Mouse (Mus musculus) embryonic facial prominence, embryonic 13.5 days (tissue): ENCODE measurements around the gene Ndufa11. TPM values are rescaled to one million over a fixed set of nuclear protein-coding genes. Genes with fewer than 3 reads are reported as not detected.
A peak's percentile ranks its signal among the peaks of the same experiment; 100 is the strongest.

ENCODE experiments used
- ATAC-seq: fragments of 200-750 bp; cut with Nextera tagmentation; 2 replicates; pipeline ENCODE4 v1.8.0; 2017; ENCODE audit warnings: low read depth; ENCODE audit not compliant: insufficient number of reproducible peaks, insufficient read depth, low FRiP score, low TSS enrichment
- H3K27ac ChIP-seq: fragments of 300-500 bp; sonication (generic); 2 replicates; pipeline ENCODE4 v1.5.1; 2015; ENCODE audit warnings: moderate library complexity, mild to moderate bottlenecking, inconsistent platforms
- H3K27me3 ChIP-seq: fragments of 300-500 bp; sonication (generic); 2 replicates; pipeline ENCODE4 v1.6.1; 2015; ENCODE audit warnings: mild to moderate bottlenecking, inconsistent platforms
- H3K36me3 ChIP-seq: fragments of 300-500 bp; sonication (generic); 2 replicates; pipeline ENCODE4 v1.6.1; 2015; ENCODE audit warnings: mild to moderate bottlenecking, inconsistent platforms
- H3K4me1 ChIP-seq: fragments of 300-500 bp; sonication (generic); 2 replicates; pipeline ENCODE4 v1.6.1; 2015; ENCODE audit warnings: inconsistent platforms
- H3K4me2 ChIP-seq: fragments of 300-500 bp; sonication (generic); 2 replicates; pipeline ENCODE4 v1.6.1; 2015; ENCODE audit warnings: moderate library complexity, mild to moderate bottlenecking, inconsistent platforms
- H3K4me3 ChIP-seq: fragments of 300-500 bp; sonication (generic); 2 replicates; pipeline ENCODE4 v1.5.1; 2015; ENCODE audit warnings: mild to moderate bottlenecking, inconsistent platforms
- H3K9ac ChIP-seq: fragments of 300-500 bp; sonication (generic); 2 replicates; pipeline ENCODE4 v1.6.1; 2015; ENCODE audit warnings: mild to moderate bottlenecking, inconsistent platforms
- H3K9me3 ChIP-seq: fragments of 300-500 bp; sonication (generic); 2 replicates; pipeline ENCODE4 v1.6.1; 2016; ENCODE audit warnings: inconsistent platforms
- WGBS: fragments of 180-500 bp; shearing (Covaris S2); methylation state at CpG from one replicate; pipeline ENCODE4 v1.1.7; 2015; ENCODE audit warnings: mixed read lengths; 5-methylcytosine and 5-hydroxymethylcytosine counted together
- polyA plus RNA-seq: library from polyadenylated mRNA; unstranded; fragments of >200 nt; fragmentation: Nextera tagmentation; extraction: Ambion mirVana; gene quantifications from 2 replicates; pipeline ENCODE4 v1.2.1, GENCODE M21; 2015

Ndufa11 gene
- polyA plus RNA-seq, 1 experiment from 2014 or later, result 420 TPM

- ATAC-seq, result no peak
- whole genome bisulfite sequencing, result 76% methylated on average over 17 of the region's 17 CpGs
- no peak overlapping the region for H3K4me3 ChIP-seq
- H3K27me3 ChIP-seq, result no peaks in the 10 kb centered on the region
- no peak overlapping the region for H3K4me2 ChIP-seq
- H3K9ac ChIP-seq, result no peak overlapping the region
- H3K27ac ChIP-seq, result no peak overlapping the region
- no peaks in the 10 kb centered on the region for H3K36me3 ChIP-seq
- 0 out of 2 replicates have a peak, but pooled peaks cover 5% of the 10 kb centered on the region for H3K4me1 ChIP-seq
- H3K9me3 ChIP-seq, result no peaks in the 10 kb centered on the region
These were observed 23.2 kb downstream of the Ndufa11 start for GRCm38 (mm10) chr17:56740788-56741160.

DNA sequence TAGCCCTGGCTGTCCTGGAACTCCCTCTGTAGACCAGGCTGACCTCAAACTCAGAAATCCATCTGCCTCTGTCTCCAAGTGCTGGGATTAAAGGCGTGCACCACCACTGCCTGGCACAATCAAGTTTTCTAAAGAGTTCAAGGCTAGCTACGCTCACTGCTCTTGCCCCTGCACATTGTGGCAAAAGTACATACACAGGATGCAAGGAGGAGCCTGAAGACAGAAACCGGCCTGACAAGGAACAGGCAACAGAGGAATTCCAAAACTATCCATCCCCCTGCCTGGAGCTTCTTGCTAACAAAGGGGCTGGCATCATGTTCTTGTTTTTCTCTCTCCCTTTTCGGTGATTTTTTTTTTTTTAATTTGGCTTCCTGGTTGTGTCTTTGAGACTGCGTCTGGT lies 26.6 kb downstream of the Ndufa11 start:
- Histone ChIP-seq H3K4me3 (no peak overlapping the region), H3K9ac (no peak overlapping the region), H3K9me3 (no peaks in the 10 kb centered on the region), H3K27ac (peak overlapping the region; percentile 60), H3K4me2 (no peak overlapping the region), H3K27me3 (no peaks in the 10 kb centered on the region; the same call in 1 of the 2 replicates), H3K4me1 (0 out of 2 replicates have a peak, but pooled peaks cover 7% of the 10 kb centered on the region), H3K36me3 (no peaks in the 10 kb centered on the region)
- 36% methylated on average over 5 of the region's 5 CpGs for WGBS
- ATAC-seq, result no peak

DNA sequence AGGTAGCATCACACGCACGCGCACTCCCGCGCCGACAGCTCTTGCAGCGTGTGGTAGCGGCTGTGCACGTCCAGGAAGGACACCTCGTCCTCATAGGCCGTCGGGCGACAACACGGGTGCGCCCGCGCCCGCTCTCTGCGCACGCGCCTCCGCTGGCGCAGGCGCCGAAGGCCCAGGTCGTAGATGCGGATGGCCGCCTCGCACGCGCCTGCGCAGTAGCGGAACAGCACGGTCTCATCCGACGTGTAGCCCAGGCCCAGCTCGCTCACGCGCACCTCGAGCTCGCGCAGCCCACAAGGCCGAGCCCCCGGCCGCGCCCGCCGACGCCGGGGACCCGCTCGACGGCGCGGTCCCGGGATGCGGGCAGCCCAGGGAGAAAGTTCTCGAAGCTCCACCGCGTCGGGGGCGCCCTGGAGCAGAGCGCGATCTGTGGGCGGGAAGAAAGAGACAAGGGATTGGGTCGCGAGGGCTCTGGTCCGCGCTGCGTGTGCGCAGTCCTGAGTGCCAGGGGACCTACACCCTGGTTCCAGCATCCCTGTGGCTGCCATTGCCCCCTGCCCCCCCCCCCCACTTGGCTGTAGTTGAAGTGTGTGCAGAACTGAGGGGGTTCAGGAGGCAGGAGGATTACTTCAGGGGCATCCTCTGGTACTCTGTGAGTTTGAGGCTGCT lies 34.0 kb downstream of the Ndufa11 start:
- Histone ChIP-seq H3K9ac (peak overlapping the region; percentile 27; the same call in 1 of the 2 replicates), H3K36me3 (no peaks in the 10 kb centered on the region), H3K4me3 (peak overlapping the region; percentile 33), H3K27ac (no peak overlapping the region), H3K27me3 (peaks cover 63% of the 10 kb centered on the region), H3K4me2 (peak overlapping the region; percentile 51), H3K4me1 (peaks cover 25% of the 10 kb centered on the region), H3K9me3 (no peaks in the 10 kb centered on the region)
- 29% methylated on average over 71 of the region's 71 CpGs for WGBS
- peak; percentile 15; the same call in 1 of the 2 replicates for ATAC-seq

GRCm38 (mm10) chr17:56753452-56753851 lies 35.9 kb downstream of the Ndufa11 start:
- peaks cover 80% of the 10 kb centered on the region for H3K27me3 ChIP-seq
- H3K4me1 ChIP-seq, result peaks cover 40% of the 10 kb centered on the region
- no peak overlapping the region for H3K9ac ChIP-seq
- no peak overlapping the region for H3K27ac ChIP-seq
- WGBS, result 16% methylated on average over 15 of the region's 15 CpGs
- no peaks in the 10 kb centered on the region for H3K9me3 ChIP-seq
- 0 out of 2 replicates have a peak overlapping the region, but pooled peaks have one; percentile 4 for H3K4me3 ChIP-seq
- H3K36me3 ChIP-seq, result no peaks in the 10 kb centered on the region
- no peak for ATAC-seq
- H3K4me2 ChIP-seq, result peak overlapping the region; percentile 42

- ATAC-seq, result no peak
- 3% methylated on average over 36 of the region's 36 CpGs for WGBS
- Histone ChIP-seq H3K9me3 (no peaks in the 10 kb centered on the region), H3K36me3 (no peaks in the 10 kb centered on the region), H3K9ac (no peak overlapping the region), H3K27me3 (peaks cover 84% of the 10 kb centered on the region), H3K4me1 (peaks cover 40% of the 10 kb centered on the region), H3K4me3 (peak overlapping the region; percentile 12), H3K27ac (no peak overlapping the region), H3K4me2 (peak overlapping the region; percentile 42)
These were observed 37.0 kb downstream of the Ndufa11 start for GRCm38 (mm10) chr17:56754271-56755185.

- H3K4me1 ChIP-seq, result peaks cover 45% of the 10 kb centered on the region
- peak overlapping the region; percentile 61 for H3K4me3 ChIP-seq
- H3K27me3 ChIP-seq, result peaks cover 78% of the 10 kb centered on the region
- no peaks in the 10 kb centered on the region for H3K9me3 ChIP-seq
- H3K27ac ChIP-seq, result no peak overlapping the region
- no peaks in the 10 kb centered on the region for H3K36me3 ChIP-seq
- peak overlapping the region; percentile 78 for H3K9ac ChIP-seq
- H3K4me2 ChIP-seq, result peak overlapping the region; percentile 99
- no peak; the same call in 1 of the 2 replicates for ATAC-seq
- WGBS, result under 1% methylated on average over 51 of the region's 51 CpGs
These were observed 39.3 kb downstream of the Ndufa11 start for GRCm38 (mm10) chr17:56756703-56757399.

DNA sequence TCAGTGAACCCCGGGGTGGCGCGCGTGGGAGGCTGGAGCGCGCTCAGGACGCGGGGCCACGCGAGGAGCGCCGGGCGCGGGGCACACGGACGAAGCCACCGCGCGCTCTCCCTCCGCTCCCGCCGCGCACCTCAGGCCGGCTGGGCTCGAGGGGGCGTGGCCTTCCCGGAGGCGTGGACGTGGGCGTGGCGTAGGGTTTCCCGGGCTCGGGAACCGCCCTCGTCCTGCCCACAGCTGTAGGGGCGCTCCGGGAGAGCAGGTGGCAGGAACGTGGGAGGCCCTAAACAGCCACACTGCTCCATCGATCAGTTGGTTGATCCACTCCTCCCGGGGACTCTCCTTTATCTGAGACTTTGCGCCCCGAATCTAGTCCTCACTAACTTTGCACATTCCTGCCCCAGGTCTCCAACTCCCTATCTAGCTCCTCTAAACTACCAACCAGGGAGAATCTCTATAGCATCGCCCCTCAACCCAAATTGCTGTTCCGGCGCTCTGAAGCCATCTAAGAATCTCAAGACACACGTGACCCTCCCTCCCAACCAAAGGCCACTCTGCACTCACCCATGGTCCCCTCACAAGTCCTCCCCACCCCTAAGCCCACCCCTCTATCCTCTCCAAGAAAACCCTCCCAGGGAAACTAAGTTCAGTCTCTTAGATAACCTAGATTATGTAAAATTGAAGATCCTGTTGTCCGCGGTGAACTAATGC lies 40.0 kb downstream of the Ndufa11 start, which contains the start of gene Nrtn:
Nrtn (minus strand) TSS at position 115 of the 708 bp plus-strand sequence.
- Histone ChIP-seq H3K27ac (no peak within 1 kb of the TSS), H3K9ac (peak within 1 kb of the TSS; percentile 78), H3K36me3 (no peaks in the 10 kb centered on the region), H3K9me3 (no peaks in the 10 kb centered on the region), H3K4me1 (peaks cover 49% of the 10 kb centered on the region), H3K4me3 (peak within 1 kb of the TSS; percentile 61), H3K4me2 (peak within 1 kb of the TSS; percentile 99), H3K27me3 (peaks cover 71% of the 10 kb centered on the region)
- peak; percentile 57; the same call in 1 of the 2 replicates for ATAC-seq
- under 1% methylated on average over 46 of the region's 48 CpGs for WGBS

DNA sequence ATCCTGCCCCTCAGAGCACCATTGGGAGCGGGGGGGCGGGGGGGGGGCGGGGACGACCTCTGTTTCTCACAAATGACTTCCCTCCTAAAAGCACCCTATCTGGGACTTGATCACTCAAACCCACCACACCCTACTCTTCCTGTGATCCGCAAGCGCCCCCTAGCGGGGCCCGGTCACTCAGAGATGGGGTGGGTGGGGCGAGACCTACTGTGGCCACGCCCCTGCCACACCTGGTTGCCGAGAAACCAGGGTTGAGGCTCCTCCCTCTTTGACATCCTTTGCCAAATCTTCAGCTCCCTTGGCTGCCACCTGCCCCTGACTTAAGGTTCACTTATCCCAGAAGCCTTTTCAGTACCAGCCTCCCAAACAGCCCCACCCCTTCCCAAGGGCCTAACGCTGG lies 40.6 kb downstream of the Ndufa11 start:
- H3K4me3 ChIP-seq, result no peak overlapping the region; the same call in 1 of the 2 replicates
- peaks cover 66% of the 10 kb centered on the region for H3K27me3 ChIP-seq
- H3K36me3 ChIP-seq, result no peaks in the 10 kb centered on the region
- no peak overlapping the region for H3K27ac ChIP-seq
- peak overlapping the region; percentile 99; the same call in 1 of the 2 replicates for H3K4me2 ChIP-seq
- ATAC-seq, result no peak
- no peaks in the 10 kb centered on the region for H3K9me3 ChIP-seq
- H3K4me1 ChIP-seq, result peaks cover 55% of the 10 kb centered on the region
- WGBS, result 6% methylated on average over 12 of the region's 12 CpGs
- H3K9ac ChIP-seq, result no peak overlapping the region

DNA sequence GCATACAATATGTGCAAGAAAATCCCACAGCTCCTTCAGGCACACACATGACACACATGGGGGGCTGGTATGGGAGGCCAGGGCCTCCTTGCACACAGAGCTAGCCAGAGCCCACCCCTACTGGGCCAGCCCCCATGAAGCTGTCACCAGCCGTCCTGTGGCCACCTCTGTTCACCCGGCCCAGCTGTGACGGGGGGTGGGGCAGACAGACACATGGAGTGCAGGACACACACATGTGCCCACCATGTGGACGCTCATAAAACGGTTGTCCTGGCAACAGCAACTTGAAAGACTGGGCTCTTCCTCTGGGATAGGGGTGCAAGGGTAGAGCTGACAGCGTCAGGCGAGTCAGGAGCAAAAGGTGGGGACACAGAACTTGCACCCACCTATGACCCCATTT lies 41.7 kb downstream of the Ndufa11 start:
- no peaks in the 10 kb centered on the region for H3K9me3 ChIP-seq
- peaks cover 54% of the 10 kb centered on the region for H3K27me3 ChIP-seq
- 47% methylated on average over 7 of the region's 7 CpGs for WGBS
- H3K27ac ChIP-seq, result no peak overlapping the region
- 0 out of 2 replicates have a peak overlapping the region, but pooled peaks have one; percentile 6 for H3K9ac ChIP-seq
- no peaks in the 10 kb centered on the region for H3K36me3 ChIP-seq
- peaks cover 44% of the 10 kb centered on the region for H3K4me1 ChIP-seq
- no peak overlapping the region for H3K4me3 ChIP-seq
- no peak for ATAC-seq
- no peak overlapping the region for H3K4me2 ChIP-seq

- 65% methylated on average over 3 of the region's 3 CpGs for WGBS
- Histone ChIP-seq H3K4me1 (peaks cover 42% of the 10 kb centered on the region), H3K36me3 (no peaks in the 10 kb centered on the region), H3K27ac (no peak overlapping the region), H3K27me3 (peaks cover 36% of the 10 kb centered on the region), H3K9ac (no peak overlapping the region; the same call in 1 of the 2 replicates), H3K4me3 (no peak overlapping the region), H3K4me2 (no peak overlapping the region), H3K9me3 (no peaks in the 10 kb centered on the region)
- no peak for ATAC-seq
These were observed 43.5 kb downstream of the Ndufa11 start for GRCm38 (mm10) chr17:56761077-56761476.
